Comparison of ENCODE assay signal across 27 mouse cellular contexts in the genomic region with DNA sequence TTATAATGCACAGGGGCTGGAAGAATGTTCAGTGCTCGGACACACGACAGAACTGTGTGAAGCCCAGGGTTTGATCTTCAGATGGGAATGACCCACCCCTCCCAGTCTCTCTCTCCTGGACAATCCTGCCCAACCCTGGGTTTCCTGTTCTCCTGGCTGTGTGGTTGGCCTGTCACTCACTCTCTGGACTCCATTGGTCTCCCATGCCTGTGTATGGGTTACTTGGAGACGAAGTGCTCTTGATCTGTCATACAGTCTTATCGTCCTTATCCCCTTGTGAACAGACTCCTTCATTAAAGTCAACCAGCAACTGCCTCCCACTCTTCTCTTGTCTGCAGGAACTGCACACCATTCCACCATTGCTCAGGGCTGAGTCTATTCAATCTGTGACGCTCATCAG.
DNase-seq lines count a peak whose midpoint lies in the region; ATAC-seq lines count a peak whose summit lies in the region.
"Had no signal": no experiment of that assay in that cellular context is flagged by ENCODE, and none has a peak within 500 bp of the region (broad histone marks: within the 10 kb centered on the region; RNA-seq: fewer than 3 reads in every experiment).

No protein-coding gene starts in this region.

- no peak for DNase-seq in kidney, adult 8-10 months
- DNase-seq in liver, embryonic 11.5 days (ENCODE audit: low spot score) = no peak
- DNase-seq in liver = no peak
- no peak for DNase-seq in neural tube, embryonic 11.5 days (ENCODE audit: low spot score)
- DNase-seq: adrenal gland, postnatal 10 days; adrenal gland, postnatal 36 days; B cell, adult 2 months; cerebellum, adult 18-20 months; cerebellum, adult 9-10 months; cerebellum, postnatal 14 days; gastrocnemius, postnatal 10 days; gastrocnemius, postnatal 36 days; heart, postnatal 10 days; heart, postnatal 36 days had no signal

- no peaks in the 10 kb centered on the region for H3K36me3 ChIP-seq in kidney, embryonic 14.5 days (ENCODE audit: control insufficient read depth, insufficient read depth, low read length)
- H3K36me3 ChIP-seq in liver, embryonic 11.5 days (ENCODE audit: control insufficient read depth, insufficient read depth, low read length) = no peaks in the 10 kb centered on the region
- no peaks in the 10 kb centered on the region for H3K36me3 ChIP-seq in neural tube, embryonic 11.5 days (ENCODE audit: control insufficient read depth, insufficient read depth, low read length)
- H3K36me3 ChIP-seq in neural tube, embryonic 15.5 days = no peaks in the 10 kb centered on the region
- H3K36me3 ChIP-seq: forebrain, embryonic 10.5 days; G1E; heart, embryonic 12.5 days; heart, embryonic 15.5 days; hindbrain, embryonic 10.5 days; hindbrain, embryonic 13.5 days had no signal

- no peaks in the 10 kb centered on the region for H3K9me3 ChIP-seq in kidney, embryonic 14.5 days (ENCODE audit: control insufficient read depth, low read length)
- no peaks in the 10 kb centered on the region for H3K9me3 ChIP-seq in liver, embryonic 11.5 days (ENCODE audit: control insufficient read depth, low read length)
- H3K9me3 ChIP-seq in neural tube, embryonic 11.5 days (ENCODE audit: control insufficient read depth, low read length) = no peaks in the 10 kb centered on the region
- H3K9me3 ChIP-seq in neural tube, embryonic 15.5 days (replicated peaks) = no peaks in the 10 kb centered on the region
- H3K9me3 ChIP-seq: forebrain, embryonic 10.5 days; forebrain, embryonic 13.5 days; heart, embryonic 12.5 days; heart, embryonic 15.5 days; hindbrain, embryonic 10.5 days; hindbrain, embryonic 13.5 days had no signal

- ATAC-seq in kidney, embryonic 14.5 days (ENCODE audit: low FRiP score, low TSS enrichment) = peak; percentile 66; the same call in 1 of the 2 replicates
- ATAC-seq in liver, embryonic 11.5 days (replicated peaks; ENCODE audit: low FRiP score) = peak; percentile 45; the same call in 1 of the 2 replicates
- 0 out of 2 replicates have a peak, but pooled peaks have one; percentile 20 for ATAC-seq in neural tube, embryonic 11.5 days (ENCODE audit: insufficient read depth, low FRiP score, low TSS enrichment)
- no peak for ATAC-seq in neural tube, embryonic 15.5 days (ENCODE audit: low FRiP score)
- ATAC-seq: forebrain, embryonic 13.5 days; forebrain, embryonic 16.5 days; hindbrain, embryonic 16.5 days; Patski had no signal

- H3K4me1 ChIP-seq in kidney, embryonic 14.5 days (ENCODE audit: control insufficient read depth, insufficient read depth, low read length) = no peaks in the 10 kb centered on the region
- H3K4me1 ChIP-seq in liver, embryonic 11.5 days (replicated peaks; ENCODE audit: control insufficient read depth, insufficient read depth, low read length) = no peaks in the 10 kb centered on the region
- H3K4me1 ChIP-seq in neural tube, embryonic 11.5 days (ENCODE audit: control insufficient read depth, insufficient read depth, low read length) = no peaks in the 10 kb centered on the region
- H3K4me1 ChIP-seq in neural tube, embryonic 15.5 days = no peaks in the 10 kb centered on the region
- H3K4me1 ChIP-seq: forebrain, embryonic 13.5 days; hindbrain, embryonic 10.5 days; hindbrain, embryonic 13.5 days had no signal

- H3K27me3 ChIP-seq in kidney, embryonic 14.5 days (ENCODE audit: control insufficient read depth, insufficient read depth, low read length) = no peaks in the 10 kb centered on the region
- H3K27me3 ChIP-seq in liver, embryonic 11.5 days (replicated peaks; ENCODE audit: control insufficient read depth, insufficient read depth, low read length) = no peaks in the 10 kb centered on the region
- H3K27me3 ChIP-seq in neural tube, embryonic 11.5 days (ENCODE audit: control insufficient read depth, insufficient read depth, low read length) = no peaks in the 10 kb centered on the region
- H3K27me3 ChIP-seq in neural tube, embryonic 15.5 days (replicated peaks) = no peaks in the 10 kb centered on the region
- H3K27me3 ChIP-seq: CH12.LX; heart, embryonic 12.5 days; heart, embryonic 15.5 days; hindbrain, embryonic 13.5 days; Patski had no signal

- no peak overlapping the region for H3K4me3 ChIP-seq in kidney, embryonic 14.5 days (ENCODE audit: low read length)
- no peak overlapping the region for H3K4me3 ChIP-seq in liver, embryonic 11.5 days (ENCODE audit: low read depth, low read length)
- H3K4me3 ChIP-seq in neural tube, embryonic 11.5 days (ENCODE audit: low read depth, low read length) = no peak overlapping the region
- H3K4me3 ChIP-seq in neural tube, embryonic 15.5 days (replicated peaks) = no peak overlapping the region
- H3K4me3 ChIP-seq: forebrain, embryonic 10.5 days; forebrain, embryonic 13.5 days; heart, embryonic 12.5 days; heart, embryonic 15.5 days; hindbrain, embryonic 10.5 days; hindbrain, embryonic 13.5 days had no signal

- H3K4me2 ChIP-seq in kidney, embryonic 14.5 days (replicated peaks; ENCODE audit: low read depth, low read length) = no peak overlapping the region
- H3K4me2 ChIP-seq in liver, embryonic 11.5 days = no peak overlapping the region
- no peak overlapping the region for H3K4me2 ChIP-seq in neural tube, embryonic 11.5 days (ENCODE audit: low read depth)
- H3K4me2 ChIP-seq in neural tube, embryonic 15.5 days = no peak overlapping the region
- H3K4me2 ChIP-seq: forebrain, embryonic 13.5 days; heart, embryonic 12.5 days; heart, embryonic 15.5 days; hindbrain, embryonic 13.5 days had no signal

- no peak overlapping the region for H3K27ac ChIP-seq in kidney, embryonic 14.5 days (ENCODE audit: low read depth, low read length)
- H3K27ac ChIP-seq in liver, embryonic 11.5 days (ENCODE audit: low read depth, low read length) = no peak overlapping the region
- H3K27ac ChIP-seq in neural tube, embryonic 11.5 days (ENCODE audit: low read depth, low read length) = no peak overlapping the region
- no peak overlapping the region for H3K27ac ChIP-seq in neural tube, embryonic 15.5 days (replicated peaks)
- H3K27ac ChIP-seq: forebrain, embryonic 10.5 days; forebrain, embryonic 13.5 days; heart, embryonic 15.5 days; hindbrain, embryonic 10.5 days; hindbrain, embryonic 13.5 days had no signal

- no peak overlapping the region for H3K9ac ChIP-seq in kidney, embryonic 14.5 days (ENCODE audit: low read depth, low read length)
- H3K9ac ChIP-seq in liver, embryonic 11.5 days (ENCODE audit: low read depth, low read length) = no peak overlapping the region
- no peak overlapping the region for H3K9ac ChIP-seq in neural tube, embryonic 11.5 days (ENCODE audit: low read length)
- H3K9ac ChIP-seq in neural tube, embryonic 15.5 days (replicated peaks) = no peak overlapping the region
- H3K9ac ChIP-seq: forebrain, embryonic 13.5 days; heart, embryonic 12.5 days; heart, embryonic 15.5 days; hindbrain, embryonic 13.5 days had no signal

- WGBS in kidney, embryonic 14.5 days = 79% methylated on average over 5 of the region's 5 CpGs
- 71% methylated on average over 5 of the region's 5 CpGs for WGBS in liver, embryonic 11.5 days
- 84% methylated on average over 5 of the region's 5 CpGs for WGBS in neural tube, embryonic 11.5 days
- 81% methylated on average over 5 of the region's 5 CpGs for WGBS in neural tube, embryonic 15.5 days
